Mouse (Mus musculus): ENCODE data around the gene Gng8.

- TF ChIP-seq CTCF (IDR thresholded peaks at IDR 0.05; ENCODE audit: low read depth, low read length): no peak
- 0 out of 2 replicates have a peak, but pooled peaks have one; percentile 54 for TF ChIP-seq POLR2A (IDR thresholded peaks at IDR 0.05; ENCODE audit: extremely low read depth, insufficient read depth, low read length)
Observed at GRCm38 (mm10) chr7:16923283-16924036, 31.9 kb downstream of the Gng8 start.

Data from liver, adult 2 months (tissue).